Mouse (Mus musculus) granulocyte monocyte progenitor cell, adult 5-6 weeks (primary cell): Measurements from ENCODE around the gene Cdc42ep4. TPM values are rescaled to one million over a fixed set of nuclear protein-coding genes. Genes with fewer than 3 reads are reported as not detected.
A peak's percentile ranks its signal among the peaks of the same experiment; 100 is the strongest.

Experiments used
- ATAC-seq: replicated peaks from 2 replicates; pipeline ENCODE4 v1.8.0; 2016; ENCODE audit warnings: mild to moderate bottlenecking, moderate TSS enrichment, inconsistent platforms; ENCODE audit not compliant: poor library complexity, severe bottlenecking
- total RNA-seq, 2 experiments: library from RNA; stranded (forward) in 1 of 2; stranded (reverse) in 1 of 2; fragments of 200-712, 200-1000 nt in 1 of 2; fragments of >200 nt in 1 of 2; fragmentation: Nextera tagmentation in 1 of 2; gene quantifications; 2 replicates each; pipeline ENCODE4 v1.2.3; 2014 to 2017

Gene Cdc42ep4
- total RNA-seq, 2 experiments from 2014 or later, result 15.5 to 21.5 TPM

- no peak for ATAC-seq
Observed at GRCm38 (mm10) chr11:113729239-113729638, 22.4 kb downstream of the Cdc42ep4 start.

- ATAC-seq, result no peak
Observed at GRCm38 (mm10) chr11:113727992-113728391, 23.7 kb downstream of the Cdc42ep4 start.

- no peak for ATAC-seq
Observed at GRCm38 (mm10) chr11:113726994-113727888, 24.4 kb downstream of the Cdc42ep4 start.

- ATAC-seq, result no peak
Observed at GRCm38 (mm10) chr11:113725235-113726048, 26.2 kb downstream of the Cdc42ep4 start.

- ATAC-seq, result no peak
Observed at GRCm38 (mm10) chr11:113722405-113723090, 29.1 kb downstream of the Cdc42ep4 start.

- ATAC-seq, result no peak
Observed at GRCm38 (mm10) chr11:113717767-113718424, 33.8 kb downstream of the Cdc42ep4 start.

GRCm38 (mm10) chr11:113716132-113716531, 35.5 kb downstream of the Cdc42ep4 start:
- no peak for ATAC-seq

GRCm38 (mm10) chr11:113715078-113715674, 36.5 kb downstream of the Cdc42ep4 start:
- peak; percentile 65 for ATAC-seq

- no peak for ATAC-seq
Observed at GRCm38 (mm10) chr11:113711061-113711460, 40.6 kb downstream of the Cdc42ep4 start.

GRCm38 (mm10) chr11:113710257-113710777, 41.4 kb downstream of the Cdc42ep4 start:
- ATAC-seq, result no peak

- no peak for ATAC-seq
Observed at GRCm38 (mm10) chr11:113709731-113710256, 41.9 kb downstream of the Cdc42ep4 start, which contains the start of gene Cpsf4l. Cpsf4l (minus strand) TSS chr11:113710017.

GRCm38 (mm10) chr11:113709272-113709671, 42.4 kb downstream of the Cdc42ep4 start:
- no peak for ATAC-seq

GRCm38 (mm10) chr11:113708629-113709213, 43.0 kb downstream of the Cdc42ep4 start:
- no peak for ATAC-seq

- 0 out of 2 replicates have a peak, but pooled peaks have one; percentile 28 for ATAC-seq
Observed at GRCm38 (mm10) chr11:113705966-113706652, 45.6 kb downstream of the Cdc42ep4 start.

GRCm38 (mm10) chr11:113703758-113704157, 47.9 kb downstream of the Cdc42ep4 start:
- peak; percentile 84 for ATAC-seq

GRCm38 (mm10) chr11:113699643-113700042, 52.0 kb downstream of the Cdc42ep4 start:
- no peak for ATAC-seq

- no peak for ATAC-seq
Observed at GRCm38 (mm10) chr11:113698013-113698545, 53.6 kb downstream of the Cdc42ep4 start.

- ATAC-seq, result no peak
Observed at GRCm38 (mm10) chr11:113697571-113697970, 54.1 kb downstream of the Cdc42ep4 start.
